Mouse (Mus musculus) adipocyte (in vitro differentiated cells): ENCODE results near the gene Gm28048.

Experiments
- DNase-seq: peaks from one replicate; pipeline ENCODE4 v3.0.0-alpha.2; 2016; ENCODE audit warnings: low spot score

The Gm28048 gene

GRCm38 (mm10) chr11:22886991-22887390, 94.9 kb downstream of the Gm28048 start:
- peak; percentile 43 for DNase-seq

- DNase-seq = no peak
These were observed 96.5 kb downstream of the Gm28048 start for GRCm38 (mm10) chr11:22885350-22885749.

- DNase-seq = no peak
These were observed 98.2 kb downstream of the Gm28048 start for GRCm38 (mm10) chr11:22883676-22884075.

GRCm38 (mm10) chr11:22882926-22883325, 99.0 kb downstream of the Gm28048 start:
- no peak for DNase-seq

GRCm38 (mm10) chr11:22880383-22881172, 101.3 kb downstream of the Gm28048 start:
- no peak for DNase-seq

GRCm38 (mm10) chr11:22879645-22880044, 102.2 kb downstream of the Gm28048 start:
- no peak for DNase-seq

GRCm38 (mm10) chr11:22876680-22877330, 105.1 kb downstream of the Gm28048 start:
- DNase-seq = no peak

- no peak for DNase-seq
These were observed 106.6 kb downstream of the Gm28048 start for GRCm38 (mm10) chr11:22875279-22875678.

GRCm38 (mm10) chr11:22874747-22875146, 107.1 kb downstream of the Gm28048 start:
- no peak for DNase-seq

GRCm38 (mm10) chr11:22873383-22873782, 108.5 kb downstream of the Gm28048 start:
- DNase-seq = peak; percentile 81

GRCm38 (mm10) chr11:22872307-22872680, 109.6 kb downstream of the Gm28048 start:
- no peak for DNase-seq

- peak; percentile 56 for DNase-seq
These were observed 110.1 kb downstream of the Gm28048 start for GRCm38 (mm10) chr11:22871628-22872306.

- DNase-seq = no peak
These were observed 113.3 kb downstream of the Gm28048 start for GRCm38 (mm10) chr11:22868582-22868981.

GRCm38 (mm10) chr11:22867691-22868090, 114.2 kb downstream of the Gm28048 start:
- no peak for DNase-seq

GRCm38 (mm10) chr11:22865635-22866246, 116.1 kb downstream of the Gm28048 start:
- DNase-seq = no peak

GRCm38 (mm10) chr11:22864305-22865060, 117.4 kb downstream of the Gm28048 start:
- DNase-seq = peak; percentile 46

- DNase-seq = no peak
These were observed 118.3 kb downstream of the Gm28048 start for GRCm38 (mm10) chr11:22863581-22863980.

- peak; percentile 85 for DNase-seq
These were observed 120.6 kb downstream of the Gm28048 start for GRCm38 (mm10) chr11:22861315-22861714.

GRCm38 (mm10) chr11:22860335-22861227, 121.3 kb downstream of the Gm28048 start, which contains the start of gene B3gnt2:
Gene B3gnt2, minus strand, starts transcription at chr11:22860961.
- no peak for DNase-seq

- peak; percentile 87 for DNase-seq
These were observed 122.1 kb downstream of the Gm28048 start for GRCm38 (mm10) chr11:22859633-22860334.
